ENCODE assay signal across 8 mouse cellular contexts in genomic region chr16:36821474-36821873, GRCm38 (mm10). TPM values are rescaled to one million over a fixed set of nuclear protein-coding genes. Genes with fewer than 3 reads are reported as not detected.
DNase-seq lines count a peak whose midpoint lies in the region; ATAC-seq and TF ChIP-seq lines count a peak whose summit lies in the region.

No protein-coding gene starts in this region.

- no peaks in the 10 kb centered on the region for H3K36me3 ChIP-seq in liver, embryonic 12.5 days
- no peaks in the 10 kb centered on the region for H3K36me3 ChIP-seq in thymus, adult 2 months (ENCODE audit: control insufficient read depth, insufficient read depth, low read length)

- H3K4me2 ChIP-seq in liver, embryonic 12.5 days = 0 out of 2 replicates have a peak overlapping the region, but pooled peaks have one; percentile 12

- peaks cover 7% of the 10 kb centered on the region; the same call in 1 of the 2 replicates for H3K27me3 ChIP-seq in liver, embryonic 12.5 days (replicated peaks)
- no peaks in the 10 kb centered on the region for H3K27me3 ChIP-seq in thymus, adult 2 months (ENCODE audit: control insufficient read depth, insufficient read depth, low read length)

- no peaks in the 10 kb centered on the region for H3K9me3 ChIP-seq in liver, embryonic 12.5 days (replicated peaks)

- ATAC-seq in liver, embryonic 12.5 days = no peak

- no peak for TF ChIP-seq POLR2A in lung, adult 2 months (IDR thresholded peaks at IDR 0.05; ENCODE audit: borderline replicate concordance, extremely low read depth, low read depth, low read length)
- TF ChIP-seq POLR2A in thymus, adult 2 months (IDR thresholded peaks at IDR 0.05; ENCODE audit: control insufficient read depth, extremely low read depth, insufficient read depth, low read length, poor library complexity) = no peak

- peak; percentile 53 to 81 for DNase-seq in lung, adult 18-20 months
- DNase-seq in lung, adult 2 months = no peak
- DNase-seq in thymus, adult 2 months = peak; percentile 49
- DNase-seq in left cerebral cortex, postnatal 36 days (ENCODE audit: low spot score in 2 of 2) = no peak
- no peak for DNase-seq in adrenal gland, adult 8-10 months
- no peak for DNase-seq in right cerebral cortex, postnatal 25 days

- no peak overlapping the region for H3K4me3 ChIP-seq in lung, adult 2 months (replicated peaks; ENCODE audit: extremely low read depth, low read depth, low read length)
- no peak overlapping the region for H3K4me3 ChIP-seq in brown adipose tissue, adult 24 weeks (ENCODE audit: insufficient read depth, low read depth, low read length)
- no peak overlapping the region for H3K4me3 ChIP-seq in liver, embryonic 12.5 days
- no peak overlapping the region for H3K4me3 ChIP-seq in thymus, adult 2 months (ENCODE audit: control insufficient read depth, insufficient read depth, low read length)

- WGBS in lung, adult 2 months = 7% methylated on average over 3 of the region's 3 CpGs
- 7% methylated on average over 3 of the region's 3 CpGs for WGBS in liver, embryonic 12.5 days (ENCODE audit: insufficient replicate concordance)
- WGBS in thymus, adult 2 months = under 1% methylated on average over 3 of the region's 3 CpGs

- no peak overlapping the region for H3K9ac ChIP-seq in liver, embryonic 12.5 days

- no peak for TF ChIP-seq CTCF in lung, adult 2 months (IDR thresholded peaks at IDR 0.05; ENCODE audit: insufficient read depth, low read length)
- no peak for TF ChIP-seq CTCF in thymus, adult 2 months (IDR thresholded peaks at IDR 0.05; ENCODE audit: borderline replicate concordance, control insufficient read depth, extremely low read depth, insufficient read depth, low read length, poor library complexity)

- H3K27ac ChIP-seq in brown adipose tissue, adult 24 weeks (replicated peaks; ENCODE audit: low read depth, low read length) = peak overlapping the region; percentile 12; the same call in 1 of the 2 replicates
- no peak overlapping the region for H3K27ac ChIP-seq in liver, embryonic 12.5 days
- H3K27ac ChIP-seq in thymus, adult 2 months (ENCODE audit: control insufficient read depth, insufficient read depth, low read length) = no peak overlapping the region

- intact Hi-C loops in left cerebral cortex, postnatal 36 days (cut with DNase I) = loop anchor here (10.0 kb wide), 1 partner anchor 747 kb away; the partner anchor contains the start of genes Ccdc58 and Fam162a

- no peaks in the 10 kb centered on the region for H3K4me1 ChIP-seq in lung, adult 2 months (ENCODE audit: control insufficient read depth, insufficient read depth, low read length)
- no peaks in the 10 kb centered on the region for H3K4me1 ChIP-seq in brown adipose tissue, adult 24 weeks (ENCODE audit: control insufficient read depth, insufficient read depth, insufficient read length, low read length)
- peaks cover 7% of the 10 kb centered on the region; the same call in 1 of the 2 replicates for H3K4me1 ChIP-seq in liver, embryonic 12.5 days
- no peaks in the 10 kb centered on the region for H3K4me1 ChIP-seq in thymus, adult 2 months (replicated peaks; ENCODE audit: control insufficient read depth, insufficient read depth, low read length)

RNA-seq across cellular contexts. Expression of gene Iqcb1, which starts 6.7 kb away (rescaled TPM):
- 1.2 and 2.4 TPM in 2 replicates for polyA plus RNA-seq in lung, adult 2 months (2012; rRNA removed)
- 15.3 and 17.4 TPM in 2 replicates for polyA plus RNA-seq in brown adipose tissue, adult 24 weeks (2012; ENCODE audit: insufficient read depth, insufficient read length, missing spikeins)
- polyA plus RNA-seq in liver, embryonic 12.5 days (2016; fragmentation: Nextera tagmentation; extraction: Ambion mirVana) = 16.6 and 17.4 TPM in 2 replicates
- polyA plus RNA-seq in thymus, adult 2 months (2012; rRNA removed) = 2.6 and 4.1 TPM in 2 replicates
- 10 to 100 TPM; 38.6 to 49.6 TPM for total RNA-seq in left cerebral cortex, postnatal 36 days (2021)
- total RNA-seq in adrenal gland, adult 8-10 months (2022) = 10 to 100 TPM; 18.0 to 23.5 (median 21.1) TPM

RNA-seq across cellular contexts. Expression of gene Slc15a2, which starts 36.7 kb away (rescaled TPM):
- polyA plus RNA-seq in lung, adult 2 months (2012; rRNA removed) = 9.0 and 13.9 TPM in 2 replicates
- 1.2 and 4.3 TPM in 2 replicates for polyA plus RNA-seq in brown adipose tissue, adult 24 weeks (2012; ENCODE audit: insufficient read depth, insufficient read length, missing spikeins)
- polyA plus RNA-seq in liver, embryonic 12.5 days (2016; fragmentation: Nextera tagmentation; extraction: Ambion mirVana) = 1.4 and 2.1 TPM in 2 replicates
- polyA plus RNA-seq in thymus, adult 2 months (2012; rRNA removed) = 5.5 and 7.1 TPM in 2 replicates
- 10 to 100 TPM; 30.0 to 33.4 TPM for total RNA-seq in left cerebral cortex, postnatal 36 days (2021)
- 1 to 10 TPM; 1.2 to 9.3 (median 4.1) TPM for total RNA-seq in adrenal gland, adult 8-10 months (2022)

RNA-seq across cellular contexts. Expression of gene Eaf2, which starts 53.3 kb away (rescaled TPM):
- polyA plus RNA-seq in lung, adult 2 months (2012; rRNA removed) = 0.15 and 0.79 TPM in 2 replicates
- 9.2 and 10.5 TPM in 2 replicates for polyA plus RNA-seq in brown adipose tissue, adult 24 weeks (2012; ENCODE audit: insufficient read depth, insufficient read length, missing spikeins)
- polyA plus RNA-seq in liver, embryonic 12.5 days (2016; fragmentation: Nextera tagmentation; extraction: Ambion mirVana) = 0.35 and 0.39 TPM in 2 replicates
- 0.65 and 1.2 TPM in 2 replicates for polyA plus RNA-seq in thymus, adult 2 months (2012; rRNA removed)
- total RNA-seq in left cerebral cortex, postnatal 36 days (2021) = 1 to 10 TPM in 1 of 2 experiments, under 1 TPM in 1; 0.35 to 1.7 TPM
- 1 to 10 TPM; 1.6 to 2.6 (median 2.1) TPM for total RNA-seq in adrenal gland, adult 8-10 months (2022)

RNA-seq across cellular contexts. Expression of gene Golgb1, which starts 53.5 kb away (rescaled TPM):
- polyA plus RNA-seq in lung, adult 2 months (2012; rRNA removed) = 46.3 and 48.6 TPM in 2 replicates
- 18.4 and 23.8 TPM in 2 replicates for polyA plus RNA-seq in brown adipose tissue, adult 24 weeks (2012; ENCODE audit: insufficient read depth, insufficient read length, missing spikeins)
- polyA plus RNA-seq in liver, embryonic 12.5 days (2016; fragmentation: Nextera tagmentation; extraction: Ambion mirVana) = 31.4 and 36.3 TPM in 2 replicates
- 46.6 and 47.6 TPM in 2 replicates for polyA plus RNA-seq in thymus, adult 2 months (2012; rRNA removed)
- 10 to 100 TPM; 66.0 to 74.9 TPM for total RNA-seq in left cerebral cortex, postnatal 36 days (2021)
- total RNA-seq in adrenal gland, adult 8-10 months (2022) = 100 to 1,000 TPM; 104 to 125 (median 116) TPM

Comparison
In these comparisons a context has a peak if more than half of its experiments do, and no peak if none do; other contexts are left out.
1. DNase-seq: peak in lung, adult 18-20 months (2 of 2) and thymus, adult 2 months (single experiment); none in lung, adult 2 months (single experiment), left cerebral cortex, postnatal 36 days (0 of 2), adrenal gland, adult 8-10 months (single experiment) and right cerebral cortex, postnatal 25 days (single experiment).